Mouse (Mus musculus) right cerebral cortex, postnatal 25 days (tissue): ENCODE results near the gene Gas7.

Source experiments
- DNase-seq: peaks from one replicate; pipeline ENCODE4 v3.0.0; 2022

Gene Gas7

DNA sequence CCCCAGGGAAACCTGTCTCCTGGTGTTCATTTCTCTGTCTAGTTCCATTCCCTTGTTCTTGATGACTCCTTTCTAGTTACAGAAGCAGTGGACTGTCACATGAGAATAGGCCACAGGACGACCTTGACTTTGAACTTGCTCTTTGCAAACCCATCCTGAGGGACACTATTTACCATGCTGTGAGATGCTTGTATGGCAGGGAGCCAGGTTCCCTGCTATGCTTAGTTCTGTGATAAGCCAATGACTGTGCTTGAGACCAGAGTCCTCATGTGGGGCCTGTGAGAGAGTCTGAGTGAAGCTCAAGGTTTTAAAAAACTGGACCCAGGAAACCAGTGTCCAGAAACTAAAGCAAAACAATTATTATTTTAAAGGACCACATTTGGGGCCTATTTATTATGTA is 81.2 kb downstream of the Gas7 start:
- no peak for DNase-seq

DNA sequence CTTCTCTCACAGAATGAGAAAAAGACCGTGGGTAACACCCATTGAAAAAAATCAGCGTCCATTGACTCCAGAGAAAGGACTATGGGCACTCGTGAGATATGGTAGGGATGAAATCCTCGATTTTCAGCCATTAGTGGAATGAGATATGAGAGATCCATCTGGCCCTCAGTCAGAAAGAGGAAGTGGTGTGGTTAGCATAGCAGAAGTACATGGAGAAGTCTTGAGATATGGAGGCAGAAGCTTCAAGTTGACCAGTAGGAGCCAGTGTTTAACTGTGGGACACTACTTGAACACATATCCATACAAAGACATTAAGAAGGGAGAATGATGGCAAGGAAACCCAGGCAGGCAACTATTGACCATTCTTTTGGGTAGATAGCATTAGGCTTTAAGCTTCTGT is 82.1 kb downstream of the Gas7 start:
- DNase-seq = no peak

DNA sequence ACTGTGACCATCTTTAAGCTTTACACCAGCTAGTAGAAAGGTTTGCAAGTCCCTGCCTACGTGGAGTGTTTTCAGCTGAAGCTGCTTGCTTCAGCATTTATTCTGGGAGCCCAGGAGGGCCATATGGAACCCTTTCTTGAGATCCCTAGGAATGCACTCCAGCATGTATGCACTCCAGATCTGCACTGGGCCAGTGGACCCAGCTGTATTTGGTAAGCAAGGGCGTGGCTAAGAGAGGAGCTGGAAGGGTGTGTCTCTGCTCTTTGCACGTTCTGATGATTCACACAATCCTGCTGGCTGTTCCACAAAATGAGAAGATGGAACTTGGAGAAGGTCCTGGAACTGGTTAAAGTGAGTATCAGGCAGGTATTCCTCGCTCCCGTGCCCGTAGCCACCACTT is 83.3 kb downstream of the Gas7 start:
- peak; percentile 44 for DNase-seq

DNA sequence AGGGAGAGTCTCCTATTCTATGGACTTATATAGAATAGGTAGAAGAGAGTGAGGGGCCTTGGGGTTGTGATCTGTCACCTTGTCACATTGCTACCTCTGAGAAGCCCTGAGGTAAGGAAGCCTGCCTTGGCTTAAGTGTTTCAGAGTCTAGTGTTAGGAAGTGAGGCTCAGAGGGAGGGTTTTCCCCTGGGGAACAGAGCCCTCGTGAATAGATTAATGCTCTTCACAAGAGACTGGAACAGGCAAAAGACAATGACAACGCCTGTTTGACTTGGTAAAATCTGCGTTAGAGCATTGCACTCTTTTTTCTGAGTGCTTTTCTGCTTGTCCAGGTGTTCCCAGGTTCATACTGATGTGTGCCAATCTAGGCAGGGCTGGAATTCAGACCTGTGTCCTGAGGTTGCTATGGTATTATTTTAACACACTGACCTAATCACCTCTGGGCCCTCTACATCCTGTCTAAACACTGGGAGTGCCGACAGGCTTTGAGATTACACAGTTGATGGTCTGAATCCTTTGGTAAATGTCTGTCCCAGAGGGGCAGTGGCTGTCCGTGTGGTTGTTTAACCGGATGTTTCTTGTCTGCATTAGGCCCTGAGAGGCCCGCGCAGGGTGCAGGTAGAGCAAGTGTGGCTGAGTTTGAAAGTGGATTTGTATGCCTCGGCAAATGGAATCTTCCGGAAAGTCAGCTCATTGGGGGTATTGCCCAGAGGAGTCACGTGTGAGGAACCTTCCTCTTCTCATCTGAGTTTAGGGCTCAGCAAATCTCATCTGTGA is 89.6 kb downstream of the Gas7 start:
- DNase-seq = no peak

DNA sequence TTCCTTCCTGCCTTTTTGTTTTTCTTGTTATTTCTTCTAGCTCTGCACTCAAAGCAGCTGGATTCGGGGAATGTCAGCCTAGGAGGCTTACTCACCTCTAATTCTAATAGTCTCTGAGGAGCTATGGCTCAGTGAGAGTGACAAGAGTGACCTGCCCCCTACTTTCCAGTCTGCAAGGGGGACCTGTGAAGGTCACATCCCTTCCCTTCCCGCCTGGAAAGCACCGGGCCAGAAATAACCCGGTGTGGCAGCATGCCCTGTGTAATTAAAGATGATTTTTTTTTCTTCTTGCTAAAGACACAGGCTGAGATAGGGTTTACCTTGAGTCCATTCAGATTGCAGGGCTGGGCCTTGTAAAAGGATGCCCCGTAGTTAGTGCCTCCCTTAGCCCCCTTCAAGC is 91.3 kb downstream of the Gas7 start:
- no peak for DNase-seq

DNA sequence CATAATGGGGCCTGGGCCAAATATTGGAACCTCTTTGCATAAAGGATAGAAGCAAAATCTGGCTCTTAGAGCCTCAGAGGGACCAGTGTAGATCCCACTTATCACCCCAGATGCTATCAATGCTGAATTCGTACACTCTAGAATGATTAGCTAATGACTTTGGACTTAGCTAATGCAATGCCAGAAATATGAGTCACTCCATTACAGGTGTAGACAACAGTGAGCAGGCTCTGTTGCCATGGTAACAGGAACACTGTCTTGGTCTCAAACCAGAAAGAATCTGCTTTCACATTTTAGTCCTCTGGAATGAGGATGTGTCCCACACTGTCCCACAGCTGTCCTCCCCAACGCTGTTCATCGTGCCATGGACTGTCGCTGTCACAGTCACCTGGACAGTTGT is 94.1 kb downstream of the Gas7 start:
- DNase-seq = peak; percentile 19

DNA sequence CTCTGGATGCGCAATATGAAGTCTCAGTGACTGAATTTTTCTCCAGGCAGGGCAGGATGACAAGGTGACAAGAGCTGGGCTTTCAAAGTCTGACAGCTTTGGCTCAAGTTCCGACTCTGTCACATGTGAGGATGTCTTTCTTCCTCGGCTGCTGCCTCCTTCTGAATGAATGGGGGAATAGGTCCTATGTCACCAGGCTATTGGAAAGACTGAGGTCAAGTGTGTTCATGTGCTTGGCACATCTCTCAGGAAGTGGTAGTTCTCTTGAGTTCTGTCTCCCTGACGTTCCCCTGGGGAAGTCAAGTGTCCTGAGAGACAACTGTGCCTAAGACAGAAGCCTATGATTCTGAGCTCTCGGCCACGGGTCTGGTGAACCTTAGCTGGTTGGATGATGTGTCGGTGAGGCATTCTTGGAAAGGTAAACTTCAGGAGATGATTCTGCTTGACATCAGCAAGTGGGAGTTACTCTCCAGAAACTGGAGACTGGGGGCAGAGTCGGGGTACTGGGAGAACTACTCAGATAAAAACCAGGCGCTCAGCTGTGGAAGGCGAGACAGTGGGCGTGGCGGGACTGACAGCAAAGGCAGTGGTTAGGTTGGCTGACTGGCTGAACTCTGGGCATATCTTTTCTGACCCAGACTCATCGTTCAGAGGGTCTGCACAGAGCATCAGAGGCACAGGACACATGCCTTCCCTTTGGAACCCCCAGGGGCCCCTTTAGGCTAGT is 94.7 kb downstream of the Gas7 start:
- DNase-seq = no peak

DNA sequence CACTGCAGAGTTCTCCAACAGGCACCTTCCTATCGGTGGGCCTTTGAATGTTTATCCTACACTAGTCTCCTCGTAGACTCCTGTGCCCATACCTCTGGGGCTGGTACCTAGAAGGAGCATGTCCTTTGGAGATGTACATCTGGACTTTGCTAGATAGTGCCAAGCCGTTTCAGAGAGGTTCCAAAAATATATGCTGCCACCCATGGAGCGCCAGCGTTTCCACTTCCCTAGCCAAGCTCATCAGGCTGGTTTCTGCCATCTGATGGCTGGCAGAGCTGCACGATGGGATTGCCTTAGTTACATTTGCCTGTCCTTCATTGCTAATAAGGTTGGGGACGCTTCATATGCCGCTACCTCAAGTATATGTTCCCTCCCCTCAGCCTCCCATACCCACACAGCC is 97.2 kb downstream of the Gas7 start:
- peak; percentile 45 for DNase-seq

DNA sequence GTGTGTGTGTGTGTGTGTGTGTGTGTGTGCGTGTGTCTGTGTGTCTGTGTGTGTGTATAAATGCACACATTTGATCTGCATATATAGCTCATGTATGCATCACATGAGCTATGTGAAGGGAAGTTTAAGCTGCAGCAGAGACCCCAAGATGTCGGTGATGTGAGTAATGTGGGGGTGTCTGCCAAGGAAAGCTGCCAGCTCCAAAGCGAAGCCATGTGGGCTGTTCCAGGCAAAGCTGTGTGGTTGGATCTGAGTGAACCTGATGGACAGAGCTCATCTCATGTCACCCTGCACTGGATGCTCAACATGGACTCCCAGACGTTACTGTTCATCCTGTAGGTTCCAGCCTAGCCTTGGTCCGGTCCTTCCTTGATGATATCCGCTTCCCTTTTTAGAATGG is 99.0 kb downstream of the Gas7 start:
- DNase-seq = no peak

DNA sequence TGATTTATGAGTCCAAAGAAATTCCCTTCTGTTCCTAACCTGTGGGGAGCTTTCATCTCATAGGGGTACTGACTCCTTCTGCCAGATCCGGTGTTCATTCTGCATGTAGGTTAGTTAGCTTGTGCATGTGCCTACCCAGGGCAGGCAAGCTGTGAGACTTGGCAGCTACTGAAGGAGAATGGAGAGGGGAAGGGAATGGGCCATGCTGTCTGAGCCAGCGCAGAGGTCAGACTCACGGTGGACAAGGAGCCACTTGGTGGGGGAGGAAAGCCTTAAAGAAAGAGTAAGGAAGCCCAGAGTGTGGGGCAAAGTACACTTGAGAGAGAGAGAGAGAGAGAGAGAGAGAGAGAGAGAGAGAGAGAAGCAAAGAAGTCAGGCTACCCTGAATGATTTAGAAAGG is 101.1 kb downstream of the Gas7 start:
- no peak for DNase-seq

DNA sequence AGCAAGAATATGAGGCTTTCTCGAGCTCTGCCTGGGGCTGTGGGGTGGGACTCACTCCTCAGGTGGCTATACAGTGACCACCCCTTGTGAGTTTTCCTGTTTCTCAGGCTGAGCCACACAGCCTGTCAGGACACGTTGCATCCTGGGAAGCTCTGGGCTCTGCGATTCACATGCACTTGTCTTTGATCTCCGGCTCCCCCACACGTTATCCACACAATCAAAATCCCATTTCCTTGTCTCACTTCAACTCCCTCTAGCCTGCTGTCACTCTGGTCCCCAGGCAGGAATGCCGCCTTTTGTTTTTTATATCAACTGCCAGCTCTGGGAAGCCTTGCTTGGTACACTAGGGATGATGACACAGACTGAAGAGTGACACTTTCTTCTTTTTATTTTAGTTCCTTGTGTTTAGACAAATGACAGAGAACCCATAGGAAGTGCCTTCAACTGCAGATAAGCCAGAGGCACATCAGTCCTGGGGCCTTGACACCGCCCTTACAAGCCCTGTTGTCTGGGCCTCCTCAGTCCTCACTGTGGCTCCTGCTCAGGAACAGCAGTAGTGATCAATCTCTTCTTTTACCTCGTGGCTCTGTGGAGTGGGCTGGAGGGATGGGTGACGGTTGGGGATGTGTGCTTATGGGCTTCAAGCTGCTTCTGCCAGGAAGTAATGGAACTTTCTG is 103.7 kb downstream of the Gas7 start:
- no peak for DNase-seq

DNA sequence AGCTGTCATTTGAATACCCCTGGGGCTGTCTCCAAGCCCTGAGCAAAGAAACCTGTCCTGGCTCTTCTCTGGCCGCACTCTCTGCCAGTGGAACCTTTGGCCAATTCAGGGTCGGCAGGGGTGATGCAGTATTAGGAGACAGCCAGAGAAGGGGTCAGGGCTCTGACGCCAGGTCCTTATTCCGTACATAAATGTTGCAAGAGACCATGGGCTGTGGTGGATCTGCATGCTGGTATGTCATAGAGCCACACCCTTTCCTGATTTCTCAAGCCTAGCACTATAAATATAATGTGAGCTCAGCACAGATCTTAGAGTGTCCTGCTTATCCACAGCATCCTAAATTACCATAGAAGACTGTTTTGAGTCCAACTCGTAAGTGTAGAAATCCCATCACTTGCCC is 104.3 kb downstream of the Gas7 start:
- DNase-seq = no peak

DNA sequence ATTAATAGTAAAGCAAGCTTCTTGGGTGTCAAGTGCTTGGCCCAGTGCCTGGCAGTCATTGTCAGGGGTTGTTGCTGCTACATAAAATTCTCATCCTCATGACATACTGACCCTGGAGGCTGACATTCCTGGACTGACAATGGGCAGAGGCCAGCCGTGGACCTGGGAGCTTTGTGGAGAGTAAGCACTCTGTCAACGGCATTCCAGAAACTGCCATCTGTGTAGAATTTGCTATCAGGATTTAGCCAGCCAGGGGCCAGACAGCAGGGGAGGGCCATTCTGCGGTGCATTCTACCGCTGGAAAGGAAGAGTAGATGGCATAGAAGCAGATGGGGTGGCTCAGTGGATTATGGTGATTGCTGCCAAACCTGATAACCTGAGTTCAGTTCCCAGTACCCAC is 106.4 kb downstream of the Gas7 start:
- no peak for DNase-seq

DNA sequence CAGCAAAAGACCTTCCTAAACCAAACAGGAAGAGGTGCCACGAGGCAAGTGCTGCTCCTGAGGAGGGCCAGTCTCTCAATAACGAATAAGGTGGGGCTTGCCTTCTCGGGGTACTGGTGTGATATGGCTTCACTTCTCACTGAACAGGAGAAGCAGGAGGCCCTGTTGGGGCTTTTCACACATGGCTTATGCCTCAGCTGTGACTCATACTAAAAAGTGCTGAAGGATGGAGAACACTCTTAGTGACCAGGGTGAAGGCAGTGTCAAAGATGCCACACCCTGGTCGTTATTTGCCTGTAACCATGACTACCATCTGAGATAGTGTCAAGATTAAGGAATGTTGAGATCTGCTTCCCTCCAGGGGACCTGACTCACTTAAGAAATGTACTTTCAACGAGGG is 107.9 kb downstream of the Gas7 start:
- no peak for DNase-seq

DNA sequence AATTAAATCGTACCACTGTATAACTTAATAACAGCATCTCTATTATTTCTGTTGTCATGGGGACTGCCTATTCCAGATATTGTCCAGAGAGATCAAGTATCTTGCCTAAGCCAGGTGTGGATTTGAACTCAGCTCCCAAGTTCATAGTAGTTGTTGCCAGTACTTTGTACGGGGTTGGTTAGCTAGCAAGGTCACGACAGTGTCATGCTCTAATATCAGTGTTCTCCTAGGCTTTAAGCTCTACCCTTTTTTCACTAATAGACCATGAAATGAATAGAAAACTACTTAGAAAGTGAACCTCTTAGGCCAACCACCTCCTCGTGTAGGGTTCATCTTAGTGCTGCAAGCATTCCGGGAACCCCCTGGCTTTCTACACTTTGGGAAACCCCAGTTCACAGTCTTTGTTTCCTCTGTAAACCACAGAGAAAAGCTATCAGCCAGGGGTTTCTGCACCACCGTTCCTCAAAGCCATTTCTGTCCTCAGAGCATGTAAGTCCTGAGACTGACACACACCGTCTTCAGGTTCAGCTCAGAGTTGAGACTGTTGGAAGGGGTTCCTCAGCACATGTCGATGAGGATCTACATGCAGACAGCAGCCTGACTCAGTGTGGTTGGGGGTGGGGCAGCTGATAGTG is 108.9 kb downstream of the Gas7 start:
- no peak for DNase-seq

DNA sequence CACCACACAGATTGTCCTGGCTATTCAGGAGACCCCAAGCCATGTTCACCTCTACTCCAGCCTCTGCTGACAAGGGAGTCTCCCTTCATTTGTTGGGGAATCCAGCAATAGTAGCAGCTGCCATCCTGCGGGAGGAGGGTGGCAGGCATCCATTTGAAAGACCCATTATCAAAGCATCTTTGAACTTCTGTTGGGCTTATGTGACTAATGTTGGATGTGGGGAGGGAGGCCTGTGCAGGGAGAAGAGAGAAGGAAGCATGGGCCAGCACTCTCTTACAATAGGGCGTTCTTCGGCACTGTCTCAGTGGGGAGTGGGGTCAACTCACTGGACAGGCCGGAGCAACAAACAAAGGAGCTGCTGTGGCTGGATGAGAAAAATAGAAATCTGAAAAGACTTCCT is 110.3 kb downstream of the Gas7 start:
- no peak for DNase-seq

DNA sequence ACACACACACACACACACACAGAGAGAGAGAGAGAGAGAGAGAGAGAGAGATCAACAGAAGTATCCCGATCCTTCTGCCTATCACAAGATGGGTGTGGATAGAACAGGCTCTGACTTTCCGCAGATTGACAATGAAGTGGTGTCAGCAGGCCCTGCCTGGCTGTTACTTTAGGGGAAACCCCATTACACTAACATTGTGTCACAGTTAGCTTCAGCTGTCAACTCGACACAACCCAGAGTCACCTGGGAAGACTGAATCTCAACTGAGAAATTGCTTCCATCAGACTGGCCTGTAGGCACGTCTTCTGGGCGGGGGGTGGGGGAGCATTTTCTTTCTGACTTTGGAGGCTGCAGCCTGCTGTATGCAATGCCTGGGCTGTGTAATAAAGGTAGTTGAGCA is 111.5 kb downstream of the Gas7 start:
- DNase-seq = no peak

DNA sequence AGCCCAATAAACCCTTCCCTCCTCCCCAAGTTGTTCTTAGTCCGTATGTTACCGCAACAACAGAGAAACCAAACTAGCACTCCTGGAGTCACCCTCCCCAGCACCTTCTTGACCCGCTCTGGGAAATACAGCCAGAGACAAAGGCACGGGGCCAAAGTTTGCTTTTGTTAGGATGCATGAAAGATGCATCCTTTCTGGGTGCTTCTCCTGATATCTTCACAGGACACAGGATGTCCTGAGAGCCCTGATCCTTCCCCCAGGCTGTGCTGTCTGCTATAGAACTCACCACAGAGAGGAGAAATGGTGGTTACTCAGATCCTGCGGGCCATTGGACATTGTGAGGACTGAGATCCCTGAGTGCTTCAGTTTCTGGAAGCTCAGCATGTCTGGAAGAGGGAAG is 111.9 kb downstream of the Gas7 start:
- no peak for DNase-seq

DNA sequence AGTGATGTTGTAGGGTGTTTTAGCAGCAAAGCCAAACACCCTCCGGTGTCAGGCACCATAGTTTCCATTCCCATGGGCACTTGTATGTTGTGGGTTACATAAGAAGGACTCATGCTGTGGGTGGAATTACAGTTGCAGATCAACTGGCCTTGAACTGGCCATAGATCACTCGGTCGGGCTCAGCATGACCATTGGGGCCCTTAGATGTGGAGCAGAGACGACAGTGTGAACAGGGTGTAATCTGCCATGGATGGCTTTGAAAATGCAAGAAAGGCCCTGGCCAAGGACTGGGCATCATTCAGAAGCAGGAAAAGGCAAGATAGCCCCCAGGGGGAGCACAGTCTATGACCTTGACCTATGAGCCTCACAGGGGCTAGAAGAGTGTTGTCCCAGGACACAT is 112.8 kb downstream of the Gas7 start:
- DNase-seq = no peak

DNA sequence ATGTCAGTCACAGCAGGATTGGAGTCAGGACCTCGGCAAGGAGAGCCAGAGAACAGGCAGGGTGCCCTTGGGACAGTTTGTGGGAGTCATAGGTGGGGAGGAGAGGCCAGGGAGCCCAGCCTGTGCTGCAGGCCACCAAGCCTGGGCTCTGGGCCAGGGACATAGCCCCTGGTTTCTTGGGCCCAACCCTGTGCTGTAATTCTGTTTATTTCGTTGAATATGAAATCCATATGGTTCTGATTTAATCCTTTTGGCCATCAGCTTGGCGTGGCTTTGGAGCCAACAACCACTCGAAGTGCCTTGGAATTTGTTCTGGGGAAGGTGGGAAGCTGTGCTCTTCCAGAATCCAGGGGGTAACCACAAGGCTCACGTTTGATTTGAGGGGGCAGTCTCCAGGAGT is 113.6 kb downstream of the Gas7 start:
- DNase-seq = no peak

DNA sequence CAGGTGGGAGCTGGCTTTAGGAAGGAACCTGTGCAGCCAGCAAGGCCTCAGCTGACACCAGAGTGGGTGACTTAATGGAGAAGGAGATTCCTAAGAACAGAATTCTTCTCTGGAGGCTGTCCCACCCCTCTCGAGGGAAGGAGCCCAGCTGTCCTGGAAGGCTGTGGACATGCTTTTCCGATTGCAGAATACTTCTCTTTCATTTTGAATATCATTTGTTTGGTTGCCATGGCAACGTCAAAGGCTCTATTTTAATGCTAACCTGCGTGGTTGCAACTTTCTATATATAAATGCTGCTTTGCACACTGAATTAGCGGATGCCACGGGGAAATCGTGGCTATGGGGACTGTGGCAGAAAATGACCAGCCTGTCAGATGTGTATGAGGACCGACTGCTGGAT is 115.7 kb downstream of the Gas7 start:
- peak; percentile 62 for DNase-seq

DNA sequence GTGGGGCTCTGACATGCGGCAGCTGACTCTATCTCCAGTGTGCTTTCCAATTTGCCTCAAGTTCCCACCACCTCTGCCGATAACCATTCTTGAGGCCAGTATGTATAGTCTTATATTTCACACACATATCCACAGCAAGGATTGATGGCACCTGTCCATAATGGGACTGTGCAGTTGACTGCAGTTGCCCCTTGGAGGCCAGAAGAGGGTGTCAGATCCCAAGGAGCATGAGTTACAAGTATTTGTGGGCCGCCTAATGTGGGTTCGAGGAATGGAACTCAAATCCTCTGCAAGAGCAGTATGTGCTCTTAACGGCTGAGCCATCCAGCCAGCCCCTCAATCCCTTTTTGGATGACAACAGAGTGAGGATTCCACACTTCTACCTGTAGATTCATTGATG is 119.1 kb downstream of the Gas7 start:
- DNase-seq = no peak

DNA sequence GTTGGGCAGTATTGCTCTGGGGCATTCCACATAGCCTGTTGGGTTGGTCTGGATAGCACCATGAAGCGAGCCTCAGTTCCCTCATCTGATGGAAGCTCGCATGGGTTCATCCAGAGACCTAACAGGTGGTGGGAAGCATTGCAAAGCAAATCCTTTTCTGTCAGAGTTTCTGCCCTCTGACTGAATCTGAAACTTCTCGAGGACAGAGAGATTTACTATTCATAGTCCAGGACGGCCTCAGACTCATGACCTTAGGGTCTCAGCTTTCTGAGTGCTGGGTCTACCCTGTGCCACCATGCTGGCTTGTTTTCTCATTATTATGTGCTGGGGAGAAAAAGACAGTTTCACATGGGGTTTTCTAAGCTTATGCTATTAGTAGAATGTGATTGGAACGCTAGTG is 122.2 kb downstream of the Gas7 start:
- no peak for DNase-seq

DNA sequence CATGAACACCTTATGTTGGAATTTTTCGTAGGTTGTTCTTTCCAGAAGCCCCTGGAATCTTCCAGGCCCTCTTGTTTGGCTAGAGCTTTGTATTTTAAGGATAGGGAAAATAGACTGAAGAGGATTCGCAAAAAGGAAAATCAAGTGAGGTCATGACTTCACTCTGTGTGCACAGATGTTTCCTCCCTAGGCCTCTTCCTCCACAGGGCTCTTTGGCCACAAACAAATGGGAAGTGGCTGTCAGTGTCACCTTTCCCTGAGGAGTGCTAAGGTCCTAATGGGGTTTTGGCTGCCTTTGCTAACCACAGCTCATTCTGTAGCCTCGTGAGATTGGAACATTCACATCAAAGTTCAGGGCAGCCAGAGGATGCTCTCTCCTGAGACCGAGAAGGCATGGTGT is 122.8 kb downstream of the Gas7 start:
- DNase-seq = no peak
